Mouse (Mus musculus): ENCODE results near the gene 4931428L18Rik. TPM values are rescaled to one million over a fixed set of nuclear protein-coding genes. Genes with fewer than 3 reads are reported as not detected.

The 4931428L18Rik gene
- under 1 TPM in 1 of 2 experiments, not detected in 1; 0.68 TPM for total RNA-seq (2023)

GRCm38 (mm10) chr1:31222564-31222963 is at the start of gene 4931428L18Rik, which contains the start of gene Pih1d3:
Gene 4931428L18Rik (minus strand): TSS chr1:31222684.
Gene Pih1d3 (plus strand): TSS chr1:31222838.

GRCm38 (mm10) chr1:31176101-31176500 is 46.4 kb downstream of the 4931428L18Rik start, which contains the start of gene Lgsn:
Gene Lgsn (plus strand): TSS chr1:31176401.

GRCm38 (mm10) chr1:30977868-30978267 is 244.6 kb downstream of the 4931428L18Rik start, which contains the start of gene AC153137.1:
Gene AC153137.1 (minus strand): TSS chr1:30977968.

Other genes starting within 250 kb of the 4931428L18Rik start
- not detected for gene AC153137.1, start 244.7 kb downstream of the 4931428L18Rik start, total RNA-seq (2023)
- not detected for gene Lgsn, start 46.3 kb downstream of the 4931428L18Rik start, total RNA-seq (2023)
- gene Pih1d3, start 154 bp upstream of the 4931428L18Rik start, total RNA-seq (2023): not detected

All from neutrophil, adult 83 days (primary cell).